Mouse (Mus musculus): ENCODE measurements around the gene Rgmb.

Gene Rgmb

GRCm38 (mm10) chr17:15830766-15831644 is at the start of gene Rgmb:
Gene Rgmb (minus strand): TSS chr17:15831039.
- peak; percentile 18 for DNase-seq

DNA sequence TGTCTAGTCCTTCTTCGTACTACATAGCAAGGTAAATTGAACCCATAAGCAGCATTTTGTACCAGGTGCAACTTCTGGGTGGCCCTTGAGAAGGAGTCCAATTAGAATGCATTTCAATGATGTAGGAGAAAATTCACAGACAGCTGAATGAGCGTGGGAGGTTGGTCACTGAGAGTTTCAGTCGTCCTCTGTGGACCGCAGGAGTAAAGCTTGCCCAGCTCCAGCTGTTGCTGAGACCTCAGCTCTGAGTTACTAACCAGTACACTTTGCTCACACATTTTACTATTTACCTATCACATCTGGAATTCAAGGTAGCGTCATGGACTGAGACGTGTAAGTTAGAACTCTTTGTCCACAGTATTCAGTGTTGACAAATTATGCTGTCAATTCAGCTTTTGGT is 43.9 kb upstream of the Rgmb start:
- no peak for DNase-seq

DNA sequence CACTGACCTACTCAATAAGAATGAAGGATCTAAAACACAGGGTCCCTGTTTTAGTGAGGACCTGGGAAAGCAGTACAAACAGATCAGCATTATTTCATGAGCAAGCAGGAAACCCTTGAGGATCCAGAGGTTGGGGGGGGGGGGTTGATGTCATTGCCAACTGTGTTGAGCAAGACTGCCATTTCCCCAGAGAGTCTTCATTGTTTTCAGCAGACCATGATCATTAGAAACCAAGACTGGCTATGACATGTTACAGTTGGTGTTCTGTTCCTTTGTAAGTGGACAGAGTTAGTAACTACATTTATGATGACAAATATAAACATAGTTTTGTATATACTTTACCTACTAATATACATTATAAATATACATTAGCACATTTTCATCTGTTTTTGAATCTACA is 41.3 kb upstream of the Rgmb start:
- no peak for DNase-seq

DNA sequence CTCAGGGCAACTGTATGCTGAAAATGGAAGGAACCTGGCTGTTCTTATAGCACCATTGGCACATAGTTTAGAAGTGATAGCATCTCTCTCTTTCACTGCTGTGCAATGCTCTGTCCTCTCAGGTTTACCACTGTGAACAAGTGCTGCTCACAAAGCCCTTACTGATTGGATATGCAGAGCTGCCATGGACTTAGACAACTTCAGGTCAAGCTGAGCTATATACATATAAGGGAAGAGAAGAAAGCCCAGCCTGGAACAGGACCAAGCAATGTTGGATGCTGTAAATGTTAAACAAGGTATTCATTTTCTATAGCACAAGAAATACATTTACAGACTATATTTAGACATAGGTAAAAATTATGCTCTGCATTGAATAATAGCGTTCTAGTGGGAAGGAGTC is 34.4 kb upstream of the Rgmb start:
- no peak for DNase-seq

- DNase-seq, result peak; percentile 8
Measured at GRCm38 (mm10) chr17:15862355-15862754, 31.5 kb upstream of the Rgmb start.

DNA sequence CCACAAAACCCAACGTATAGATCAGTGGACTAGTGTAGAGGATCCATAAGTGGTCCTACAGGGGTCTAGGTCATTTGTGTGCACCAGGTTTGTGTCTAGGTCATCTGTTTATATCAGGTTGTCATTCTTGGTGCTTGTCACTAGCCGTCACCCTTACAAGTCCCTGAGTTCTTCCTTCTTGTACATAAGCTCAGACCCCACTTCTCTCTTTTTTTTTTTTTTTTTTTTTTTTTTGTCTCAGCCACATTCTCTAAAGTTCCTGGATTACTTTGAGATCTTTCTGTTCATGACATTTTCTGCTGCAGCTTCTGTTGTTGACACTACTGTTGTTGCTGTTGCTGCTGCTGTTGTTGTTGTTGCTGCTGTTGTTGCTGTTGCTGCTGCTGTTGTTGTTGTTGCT is 22.3 kb upstream of the Rgmb start:
- DNase-seq, result no peak

- no peak for DNase-seq
Measured at GRCm38 (mm10) chr17:15850544-15850943, 19.7 kb upstream of the Rgmb start.

GRCm38 (mm10) chr17:15841425-15841824 is 10.6 kb upstream of the Rgmb start:
- DNase-seq, result no peak

- DNase-seq, result no peak
Measured at GRCm38 (mm10) chr17:15832398-15832797, 1.6 kb upstream of the Rgmb start.

GRCm38 (mm10) chr17:15831810-15832209 is 971 bp upstream of the Rgmb start:
- no peak for DNase-seq

DNA sequence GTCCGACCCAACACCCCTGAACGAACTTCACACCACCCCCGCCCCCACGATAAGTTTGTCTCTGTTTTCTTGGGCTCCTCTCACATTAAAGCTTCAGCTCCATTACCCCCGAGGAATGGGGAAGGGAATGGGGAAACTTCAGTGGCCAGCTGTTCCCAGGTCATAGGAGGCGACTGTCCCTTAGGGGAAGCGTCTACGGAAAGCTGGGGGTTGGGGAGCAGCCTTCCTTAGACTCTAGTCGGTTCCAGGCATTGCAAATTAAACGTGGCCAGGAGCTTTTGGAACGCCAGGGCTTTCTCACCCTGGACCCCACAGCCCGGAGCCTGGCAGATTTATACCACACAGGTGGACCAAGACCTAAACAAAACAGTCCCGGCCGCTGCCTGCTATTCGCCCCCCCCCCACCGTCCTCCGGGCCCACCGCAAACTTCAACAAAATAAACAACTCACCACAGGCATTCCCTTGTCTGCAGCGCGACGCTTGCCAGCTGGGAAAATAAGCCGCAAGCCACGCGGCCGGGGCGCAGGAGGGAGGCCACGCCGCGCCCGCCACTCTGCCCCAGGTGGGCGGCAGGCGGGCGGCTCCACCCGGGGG is 571 bp downstream of the Rgmb start:
- no peak for DNase-seq

DNA sequence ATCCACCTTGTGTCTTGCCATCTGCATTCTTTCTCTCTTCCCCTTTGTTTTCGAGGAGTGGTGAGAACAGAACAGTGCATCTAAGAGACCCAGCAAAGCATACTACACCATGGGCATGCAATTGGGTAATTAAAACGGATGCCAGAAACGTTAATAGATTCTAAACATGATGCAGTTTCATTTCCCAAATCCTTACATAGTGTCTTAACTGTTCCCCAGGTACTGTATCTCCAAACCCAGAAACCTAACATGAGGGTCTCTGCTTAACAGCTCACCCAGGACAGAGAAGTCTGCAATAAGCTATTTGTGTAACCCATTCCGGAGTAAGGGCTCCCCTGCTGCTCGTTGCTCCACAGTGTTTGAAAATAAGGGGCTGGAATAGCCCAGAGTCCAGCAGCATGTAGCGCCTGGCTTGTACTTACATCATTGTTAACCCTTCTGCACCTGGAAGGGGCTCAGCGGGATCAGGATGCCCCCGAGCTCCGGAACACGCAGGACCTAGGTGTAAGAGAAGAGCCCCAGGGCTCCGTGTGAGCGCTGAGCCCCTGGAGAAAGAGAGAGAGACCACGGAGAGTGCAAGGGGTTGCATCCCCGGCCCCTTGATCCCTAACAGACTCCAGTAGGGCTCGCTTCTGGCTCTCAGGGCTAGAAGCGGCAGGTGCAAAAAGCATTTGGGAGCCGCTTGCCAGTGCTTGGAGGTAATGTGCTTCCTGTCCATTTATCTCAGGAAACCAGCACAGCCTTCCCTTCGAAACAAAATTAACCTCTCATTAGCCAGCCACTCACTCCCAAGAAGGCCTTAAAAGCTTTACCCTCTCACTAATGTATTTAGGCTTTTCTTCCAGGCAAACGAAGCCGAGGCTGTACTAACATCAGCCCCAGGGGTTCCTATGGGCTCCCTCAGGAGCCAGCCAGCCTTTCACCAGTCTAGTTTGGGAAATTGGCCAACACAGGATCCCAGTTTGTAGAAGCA is 1.4 kb downstream of the Rgmb start:
- DNase-seq, result peak; percentile 25

DNA sequence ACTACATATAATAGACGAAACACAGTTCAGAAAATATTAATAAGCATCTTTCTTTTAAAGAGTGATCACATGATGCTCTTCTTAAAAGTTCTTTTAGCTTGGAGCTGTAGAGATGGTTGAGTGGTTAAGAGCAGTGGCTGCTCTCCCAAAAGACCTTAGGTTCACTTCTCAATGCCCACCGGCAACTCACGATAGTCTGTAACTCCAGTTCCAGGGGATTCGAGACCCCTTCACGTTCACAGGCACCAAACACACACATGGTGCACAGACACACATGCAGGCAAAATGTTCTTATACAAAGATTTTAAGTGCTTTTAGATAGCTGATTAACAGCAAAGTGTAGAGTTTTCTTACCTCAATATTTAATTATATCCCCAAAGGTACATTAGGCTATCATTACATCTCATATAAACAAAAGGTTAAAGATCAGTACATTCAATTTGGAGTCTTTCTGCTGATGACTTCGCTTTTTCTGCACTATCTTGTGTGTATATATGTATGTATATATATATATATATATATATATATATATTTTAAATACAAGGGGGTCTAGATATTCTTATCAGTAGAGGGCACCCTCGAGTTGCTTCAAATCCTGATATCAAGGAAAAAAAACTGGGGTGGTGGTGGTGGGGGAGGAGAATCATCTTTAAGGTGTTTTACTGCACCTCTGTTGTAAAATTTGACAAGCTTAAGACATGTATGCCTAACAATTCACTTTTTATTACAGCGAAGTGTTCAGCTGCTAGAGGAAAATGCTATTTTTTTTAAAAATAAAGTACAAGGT is 2.5 kb downstream of the Rgmb start:
- DNase-seq, result no peak

DNA sequence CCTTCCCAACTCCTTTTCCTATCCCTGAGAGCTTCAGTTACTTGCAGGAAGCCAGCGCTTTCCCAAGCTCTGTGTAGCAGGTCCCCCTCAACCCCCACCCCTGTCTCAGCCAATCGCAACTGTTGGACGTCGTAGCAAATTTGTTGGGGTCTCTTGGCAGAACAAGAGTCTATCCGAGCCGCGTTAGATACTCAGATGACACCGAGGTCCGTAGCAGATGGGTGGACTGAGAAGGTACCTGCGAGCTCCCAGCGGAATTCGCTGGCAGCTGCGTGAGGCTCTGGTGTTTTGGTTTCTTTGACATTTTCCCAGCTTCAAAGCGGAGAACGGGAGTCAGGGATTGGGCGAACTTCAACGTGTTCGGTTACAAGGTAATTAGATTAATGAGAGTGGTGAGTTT is 3.9 kb downstream of the Rgmb start:
- DNase-seq, result peak; percentile 48

DNA sequence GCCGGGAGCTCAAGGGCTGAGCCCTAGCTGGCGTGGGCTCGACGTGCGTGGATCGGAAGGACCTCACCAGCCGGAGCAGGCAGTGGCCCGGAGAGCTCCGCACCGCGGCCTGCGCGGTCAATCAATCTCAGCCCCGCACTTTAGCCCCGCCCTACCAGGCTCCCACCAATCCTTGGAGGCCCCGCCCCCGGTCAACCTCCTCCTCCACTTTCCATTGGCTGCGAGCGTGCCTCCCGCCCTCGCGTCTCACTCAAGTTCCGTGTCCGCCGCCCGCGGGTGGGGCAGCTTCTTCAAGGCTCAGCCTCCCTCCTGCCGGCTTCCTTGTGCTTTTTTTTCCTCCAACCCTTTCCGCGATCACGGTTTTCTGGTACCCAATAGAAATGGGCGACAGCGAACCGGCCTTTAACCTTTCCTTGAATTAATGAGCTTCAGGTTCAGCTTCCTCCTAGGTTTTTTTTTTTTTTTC is 4.4 kb downstream of the Rgmb start:
- peak; percentile 99 for DNase-seq

- DNase-seq, result peak; percentile 74
Measured at GRCm38 (mm10) chr17:15825481-15826396, 5.1 kb downstream of the Rgmb start.

GRCm38 (mm10) chr17:15824854-15825253 is 6.0 kb downstream of the Rgmb start:
- no peak for DNase-seq

GRCm38 (mm10) chr17:15824337-15824736 is 6.5 kb downstream of the Rgmb start:
- no peak for DNase-seq

- DNase-seq, result no peak
Measured at GRCm38 (mm10) chr17:15823838-15824237, 7.0 kb downstream of the Rgmb start.

DNA sequence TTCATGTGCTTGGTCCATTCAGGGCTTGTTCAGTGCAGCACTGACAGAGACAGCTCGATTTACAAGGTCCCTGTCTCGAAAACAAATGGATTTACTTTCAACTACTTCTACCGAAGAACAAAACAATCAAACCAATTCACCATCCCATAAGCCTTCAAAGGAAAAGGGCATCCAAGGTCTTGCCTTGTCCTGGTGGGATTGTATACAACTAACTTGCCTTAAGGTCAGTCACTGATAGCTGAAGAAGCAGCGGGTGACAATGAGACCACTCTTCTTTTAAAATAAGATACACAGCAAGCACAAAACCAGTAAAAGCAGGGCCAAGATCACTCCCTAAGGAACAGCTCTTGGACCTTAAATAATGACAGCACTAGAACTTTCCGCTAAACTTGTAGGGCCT is 7.6 kb downstream of the Rgmb start:
- DNase-seq, result no peak

DNA sequence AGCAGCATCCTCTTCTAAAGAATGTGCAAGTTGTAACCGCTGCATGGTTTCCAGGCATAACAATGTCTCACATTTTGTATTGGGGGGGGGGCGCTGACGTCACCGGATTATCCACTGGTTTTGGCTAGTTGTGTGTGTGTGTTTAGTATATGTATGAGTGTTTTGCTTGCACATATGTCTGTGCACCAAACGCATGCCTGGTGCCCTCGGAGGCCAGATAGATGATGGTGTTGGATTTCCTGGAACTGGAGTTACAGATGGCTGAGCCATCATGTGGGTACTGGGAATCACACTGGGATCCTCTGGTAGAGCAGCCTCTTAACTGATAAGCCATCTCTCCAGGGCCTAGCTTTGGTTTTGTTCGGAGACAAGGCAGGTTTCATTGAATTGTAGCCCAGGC is 8.5 kb downstream of the Rgmb start:
- DNase-seq, result no peak

Measured in right cerebral cortex, postnatal 25 days (tissue).